Mouse (Mus musculus) ES-Bruce4 (cell line): ENCODE results near the gene Inip.

Source experiments
- CTCF ChIP-seq: IDR thresholded peaks from one replicate; pipeline ENCODE4 v1.8.1; 2011; ENCODE audit warnings: low read depth, low read length
- POLR2A ChIP-seq: IDR thresholded peaks from one replicate; pipeline ENCODE4 v1.8.1; 2011; ENCODE audit warnings: low read length; ENCODE audit not compliant: insufficient read depth

- TF ChIP-seq CTCF (no peak), POLR2A (no peak)
Measured at GRCm38 (mm10) chr4:59756332-59757082, 44.9 kb downstream of the Inip start.
